Mouse (Mus musculus): ENCODE results near the gene Tymp.

The Tymp gene

GRCm38 (mm10) chr15:89376957-89377356, at the start of gene Tymp:
Gene Tymp (minus strand): TSS chr15:89377039.
- no peak for DNase-seq (ENCODE audit: low read depth, low spot score)

- no peak for DNase-seq (ENCODE audit: low read depth, low spot score)
These were observed 48.9 kb upstream of the Tymp start, which contains the start of gene Cpt1b for GRCm38 (mm10) chr15:89425711-89426121. Gene Cpt1b (minus strand): TSS chr15:89425863.

- no peak for DNase-seq (ENCODE audit: low read depth, low spot score)
These were observed 47.8 kb upstream of the Tymp start for GRCm38 (mm10) chr15:89424621-89425020.

- DNase-seq (ENCODE audit: low read depth, low spot score) = no peak
These were observed 45.1 kb upstream of the Tymp start for GRCm38 (mm10) chr15:89421938-89422337.

- DNase-seq (ENCODE audit: low read depth, low spot score) = no peak
These were observed 38.4 kb upstream of the Tymp start for GRCm38 (mm10) chr15:89415282-89415681.

GRCm38 (mm10) chr15:89410118-89410517, 33.3 kb upstream of the Tymp start, which contains the start of gene Syce3:
Gene Syce3 (minus strand): TSS chr15:89410503.
- no peak for DNase-seq (ENCODE audit: low read depth, low spot score)

- DNase-seq (ENCODE audit: low read depth, low spot score) = no peak
These were observed 29.9 kb upstream of the Tymp start for GRCm38 (mm10) chr15:89406691-89407090.

GRCm38 (mm10) chr15:89404831-89405623, 28.2 kb upstream of the Tymp start:
- no peak for DNase-seq (ENCODE audit: low read depth, low spot score)

GRCm38 (mm10) chr15:89402471-89402870, 25.6 kb upstream of the Tymp start:
- DNase-seq (ENCODE audit: low read depth, low spot score) = no peak

- no peak for DNase-seq (ENCODE audit: low read depth, low spot score)
These were observed 22.9 kb upstream of the Tymp start for GRCm38 (mm10) chr15:89399716-89400115.

- DNase-seq (ENCODE audit: low read depth, low spot score) = no peak
These were observed 21.3 kb upstream of the Tymp start for GRCm38 (mm10) chr15:89398146-89398545.

- DNase-seq (ENCODE audit: low read depth, low spot score) = no peak
These were observed 20.0 kb upstream of the Tymp start for GRCm38 (mm10) chr15:89396883-89397282.

- no peak for DNase-seq (ENCODE audit: low read depth, low spot score)
These were observed 13.2 kb upstream of the Tymp start for GRCm38 (mm10) chr15:89390081-89390480.

GRCm38 (mm10) chr15:89387127-89387526, 10.3 kb upstream of the Tymp start:
- no peak for DNase-seq (ENCODE audit: low read depth, low spot score)

GRCm38 (mm10) chr15:89384617-89385016, 7.8 kb upstream of the Tymp start, which contains the start of gene Klhdc7b:
Gene Klhdc7b (plus strand): TSS chr15:89384917.
- DNase-seq (ENCODE audit: low read depth, low spot score) = no peak

GRCm38 (mm10) chr15:89379429-89379828, 2.6 kb upstream of the Tymp start:
- DNase-seq (ENCODE audit: low read depth, low spot score) = no peak

GRCm38 (mm10) chr15:89378831-89379401, 2.1 kb upstream of the Tymp start, which contains the start of gene Odf3b:
Gene Odf3b (minus strand): TSS chr15:89379282.
- no peak for DNase-seq (ENCODE audit: low read depth, low spot score)

- no peak for DNase-seq (ENCODE audit: low read depth, low spot score)
These were observed 1.3 kb upstream of the Tymp start for GRCm38 (mm10) chr15:89377938-89378828.

GRCm38 (mm10) chr15:89377362-89377761, 523 bp upstream of the Tymp start:
- no peak for DNase-seq (ENCODE audit: low read depth, low spot score)

GRCm38 (mm10) chr15:89376040-89376439, 799 bp downstream of the Tymp start:
- DNase-seq (ENCODE audit: low read depth, low spot score) = no peak

- DNase-seq (ENCODE audit: low read depth, low spot score) = no peak
These were observed 1.9 kb downstream of the Tymp start for GRCm38 (mm10) chr15:89374801-89375534.
